Mouse (Mus musculus) ES-Bruce4 (cell line): ENCODE results near the gene Lrig1. TPM values are rescaled to one million over a fixed set of nuclear protein-coding genes. Genes with fewer than 3 reads are reported as not detected.

Experiments used
- H3K27ac ChIP-seq: 2 replicates; pipeline ENCODE4 v1.5.1; 2012; ENCODE audit warnings: low read length, inconsistent platforms; ENCODE audit not compliant: insufficient read depth
- H3K27me3 ChIP-seq: 2 replicates; pipeline ENCODE4 v1.6.1; 2012; ENCODE audit warnings: mild to moderate bottlenecking, low read length, inconsistent platforms; ENCODE audit not compliant: control insufficient read depth, poor library complexity, insufficient read depth, severe bottlenecking
- H3K36me3 ChIP-seq: 2 replicates; pipeline ENCODE4 v1.6.1; 2012; ENCODE audit warnings: inconsistent platforms, mild to moderate bottlenecking, low read length, moderate library complexity; ENCODE audit not compliant: control insufficient read depth, poor library complexity, insufficient read depth, severe bottlenecking
- H3K4me1 ChIP-seq: one replicate; pipeline ENCODE4 v1.8.1; 2011; ENCODE audit warnings: low read length; ENCODE audit not compliant: control insufficient read depth, insufficient read depth
- H3K4me3 ChIP-seq: 2 replicates; pipeline ENCODE4 v1.5.1; 2011; ENCODE audit warnings: low read depth, mild to moderate bottlenecking, low read length
- H3K9ac ChIP-seq: 2 replicates; pipeline ENCODE4 v1.6.1; 2012; ENCODE audit warnings: low read depth, mild to moderate bottlenecking, inconsistent platforms; ENCODE audit not compliant: poor library complexity, severe bottlenecking
- H3K9me3 ChIP-seq: replicated peaks from 2 replicates; pipeline ENCODE4 v1.6.1; 2012; ENCODE audit warnings: mild to moderate bottlenecking, low read length, inconsistent platforms; ENCODE audit not compliant: control insufficient read depth, poor library complexity, insufficient read depth, severe bottlenecking
- CTCF ChIP-seq: IDR thresholded peaks from one replicate; pipeline ENCODE4 v1.8.1; 2011; ENCODE audit warnings: low read depth, low read length
- EP300 ChIP-seq: IDR thresholded peaks from 2 replicates; pipeline ENCODE4 v1.6.1; 2011; ENCODE audit warnings: low read depth, low read length; ENCODE audit not compliant: insufficient read depth
- POLR2A ChIP-seq: IDR thresholded peaks from one replicate; pipeline ENCODE4 v1.8.1; 2011; ENCODE audit warnings: low read length; ENCODE audit not compliant: insufficient read depth
- polyA plus RNA-seq: library from polyadenylated mRNA; stranded (reverse); fragments of >200 nt; gene quantifications from 2 replicates; pipeline ENCODE4 v1.2.4, GENCODE M21; 2011; ENCODE audit warnings: low read depth; ENCODE audit not compliant: missing spikeins, insufficient read depth, insufficient read length

The Lrig1 gene
- polyA plus RNA-seq, 1 experiment = 7.3 TPM

GRCm38 (mm10) chr6:94626807-94627206 lies 73.2 kb downstream of the Lrig1 start:
- Histone ChIP-seq H3K9ac (no peak overlapping the region), H3K4me1 (peaks cover 6% of the 10 kb centered on the region), H3K4me3 (no peak overlapping the region), H3K27me3 (no peaks in the 10 kb centered on the region), H3K36me3 (no peaks in the 10 kb centered on the region), H3K27ac (no peak overlapping the region), H3K9me3 (no peaks in the 10 kb centered on the region)
- no peak for TF ChIP-seq CTCF
- TF ChIP-seq EP300 = no peak
- TF ChIP-seq POLR2A = no peak

- no peaks in the 10 kb centered on the region for H3K9me3 ChIP-seq
- no peaks in the 10 kb centered on the region for H3K27me3 ChIP-seq
- H3K36me3 ChIP-seq = no peaks in the 10 kb centered on the region
- H3K4me1 ChIP-seq = peaks cover 7% of the 10 kb centered on the region
- no peak overlapping the region for H3K27ac ChIP-seq
- no peak overlapping the region for H3K4me3 ChIP-seq
- no peak overlapping the region for H3K9ac ChIP-seq
- TF ChIP-seq POLR2A = no peak
- TF ChIP-seq EP300 = no peak
- no peak for TF ChIP-seq CTCF
Measured at GRCm38 (mm10) chr6:94625896-94626295, 74.1 kb downstream of the Lrig1 start.

- Histone ChIP-seq H3K4me1 (peaks cover 5% of the 10 kb centered on the region), H3K9ac (no peak overlapping the region), H3K9me3 (no peaks in the 10 kb centered on the region), H3K27ac (no peak overlapping the region), H3K4me3 (no peak overlapping the region), H3K27me3 (no peaks in the 10 kb centered on the region), H3K36me3 (no peaks in the 10 kb centered on the region)
- TF ChIP-seq CTCF (no peak), POLR2A (no peak), EP300 (no peak)
Measured at GRCm38 (mm10) chr6:94624543-94624942, 75.4 kb downstream of the Lrig1 start.

GRCm38 (mm10) chr6:94622983-94623382 lies 77.0 kb downstream of the Lrig1 start:
- TF ChIP-seq POLR2A = no peak
- TF ChIP-seq EP300 = 0 out of 2 replicates have a peak, but pooled peaks have one; percentile 10
- TF ChIP-seq CTCF = peak; percentile 90
- Histone ChIP-seq H3K4me1 (peaks cover 5% of the 10 kb centered on the region), H3K27ac (no peak overlapping the region), H3K4me3 (no peak overlapping the region), H3K9me3 (no peaks in the 10 kb centered on the region), H3K36me3 (no peaks in the 10 kb centered on the region), H3K9ac (no peak overlapping the region), H3K27me3 (no peaks in the 10 kb centered on the region)

GRCm38 (mm10) chr6:94620801-94621301 lies 79.1 kb downstream of the Lrig1 start:
- no peak overlapping the region for H3K27ac ChIP-seq
- TF ChIP-seq EP300 (no peak), POLR2A (no peak), CTCF (no peak)
- H3K4me3 ChIP-seq = no peak overlapping the region
- H3K36me3 ChIP-seq = no peaks in the 10 kb centered on the region
- no peaks in the 10 kb centered on the region for H3K9me3 ChIP-seq
- no peak overlapping the region for H3K9ac ChIP-seq
- H3K27me3 ChIP-seq = no peaks in the 10 kb centered on the region
- peaks cover 5% of the 10 kb centered on the region for H3K4me1 ChIP-seq

GRCm38 (mm10) chr6:94620287-94620686 lies 79.7 kb downstream of the Lrig1 start:
- TF ChIP-seq POLR2A = no peak
- TF ChIP-seq EP300 = peak; percentile 78
- no peak for TF ChIP-seq CTCF
- peaks cover 5% of the 10 kb centered on the region for H3K4me1 ChIP-seq
- H3K9ac ChIP-seq = no peak overlapping the region
- H3K27me3 ChIP-seq = no peaks in the 10 kb centered on the region
- H3K36me3 ChIP-seq = no peaks in the 10 kb centered on the region
- H3K9me3 ChIP-seq = no peaks in the 10 kb centered on the region
- no peak overlapping the region for H3K27ac ChIP-seq
- H3K4me3 ChIP-seq = no peak overlapping the region
